Mouse (Mus musculus) intestine, embryonic 14.5 days (tissue): ENCODE data around the gene Olfr824. TPM values are rescaled to one million over a fixed set of nuclear protein-coding genes. Genes with fewer than 3 reads are reported as not detected.

ENCODE experiments used
- ATAC-seq: fragments of 200-750 bp; cut with Nextera tagmentation; replicated peaks from 2 replicates; pipeline ENCODE4 v1.8.0; 2017; ENCODE audit warnings: low read depth, moderate number of reproducible peaks, moderate TSS enrichment, moderate library complexity; ENCODE audit not compliant: low FRiP score, low TSS enrichment
- DNase-seq: peaks from one replicate; pipeline ENCODE4 v3.0.0-alpha.2; 2018; ENCODE audit warnings: low spot score
- H3K27ac ChIP-seq: fragments of 300-500 bp; sonication (generic); 2 replicates; pipeline ENCODE4 v1.5.1; 2014; ENCODE audit warnings: low read depth, mild to moderate bottlenecking, control low read depth
- H3K27me3 ChIP-seq: fragments of 300-500 bp; sonication (generic); replicated peaks from 2 replicates; pipeline ENCODE4 v1.6.1; 2014; ENCODE audit warnings: low read length, control low read depth; ENCODE audit not compliant: control insufficient read depth, insufficient read depth
- H3K36me3 ChIP-seq: fragments of 300-500 bp; sonication (generic); 2 replicates; pipeline ENCODE4 v1.6.1; 2014; ENCODE audit warnings: low read length, control low read depth; ENCODE audit not compliant: control insufficient read depth, insufficient read depth
- H3K4me1 ChIP-seq: fragments of 300-500 bp; sonication (generic); replicated peaks from 2 replicates; pipeline ENCODE4 v1.6.1; 2014; ENCODE audit warnings: low read length, control low read depth, mixed read lengths; ENCODE audit not compliant: control insufficient read depth, insufficient read depth
- H3K4me2 ChIP-seq: fragments of 300-500 bp; sonication (generic); 2 replicates; pipeline ENCODE4 v1.6.1; 2014; ENCODE audit warnings: low read length
- H3K4me3 ChIP-seq: fragments of 300-500 bp; sonication (generic); 2 replicates; pipeline ENCODE4 v1.5.1; 2014; ENCODE audit warnings: low read depth, low read length, control low read depth, mixed read lengths
- H3K9ac ChIP-seq: fragments of 300-500 bp; sonication (generic); 2 replicates; pipeline ENCODE4 v1.6.1; 2014; ENCODE audit warnings: mild to moderate bottlenecking, low read length
- H3K9me3 ChIP-seq: fragments of 300-500 bp; sonication (generic); 2 replicates; pipeline ENCODE4 v1.6.1; 2016; ENCODE audit warnings: low read length, control low read depth; ENCODE audit not compliant: control insufficient read depth
- WGBS: fragments of 180-500 bp; shearing (Covaris S2); extraction: QIAGEN DNeasy Blood & Tissue Kit; methylation state at CpG from one replicate; pipeline ENCODE4 v1.1.7; 2014; 5-methylcytosine and 5-hydroxymethylcytosine counted together
- polyA plus RNA-seq: library from polyadenylated mRNA; unstranded; fragments of >200 nt; fragmentation: Nextera tagmentation; extraction: Ambion mirVana; gene quantifications from 2 replicates; pipeline ENCODE4 v1.2.1, GENCODE M21; 2014

The Olfr824 gene
- polyA plus RNA-seq, 1 experiment from 2014 or later: not detected

GRCm38 (mm10) chr10:130092838-130093440 is 36.9 kb downstream of the Olfr824 start:
- H3K9ac ChIP-seq: no peak overlapping the region
- no peaks in the 10 kb centered on the region for H3K9me3 ChIP-seq
- DNase-seq (peak; percentile 84), ATAC-seq (peak; percentile 66; the same call in 1 of the 2 replicates)
- no peak overlapping the region for H3K27ac ChIP-seq
- no peaks in the 10 kb centered on the region for H3K4me1 ChIP-seq
- no peak overlapping the region for H3K4me2 ChIP-seq
- H3K36me3 ChIP-seq: no peaks in the 10 kb centered on the region
- H3K4me3 ChIP-seq: no peak overlapping the region
- 14% methylated on average over 5 of the region's 5 CpGs for WGBS
- H3K27me3 ChIP-seq: no peaks in the 10 kb centered on the region

Other genes starting within 250 kb of the Olfr824 start
- not detected in 2 replicates for gene Olfr815, start 224.1 kb downstream of the Olfr824 start, polyA plus RNA-seq
- not detected in 2 replicates for gene Olfr816, start 214.4 kb downstream of the Olfr824 start, polyA plus RNA-seq
- gene Olfr818, start 180.9 kb downstream of the Olfr824 start, polyA plus RNA-seq: not detected in 2 replicates
- gene Olfr819, start 162.7 kb downstream of the Olfr824 start, polyA plus RNA-seq: not detected in 2 replicates
- not detected in 2 replicates for gene Olfr247, start 153.9 kb downstream of the Olfr824 start, polyA plus RNA-seq
- gene Gm10310, start 144.9 kb downstream of the Olfr824 start, polyA plus RNA-seq: not detected in 2 replicates
- not detected in 2 replicates for gene Olfr820, start 117.4 kb downstream of the Olfr824 start, polyA plus RNA-seq
- gene Olfr821, start 99.7 kb downstream of the Olfr824 start, polyA plus RNA-seq: not detected in 2 replicates
- not detected in 2 replicates for gene Olfr822, start 58.8 kb downstream of the Olfr824 start, polyA plus RNA-seq
- not detected in 2 replicates for gene Olfr823, start 14.6 kb downstream of the Olfr824 start, polyA plus RNA-seq
- not detected in 2 replicates for gene Olfr825, start 36.8 kb upstream of the Olfr824 start, polyA plus RNA-seq
- not detected in 2 replicates for gene Olfr826, start 54.2 kb upstream of the Olfr824 start, polyA plus RNA-seq
- not detected in 2 replicates for gene Olfr827, start 84.4 kb upstream of the Olfr824 start, polyA plus RNA-seq
- not detected in 2 replicates for gene Neurod4, start 150.2 kb upstream of the Olfr824 start, polyA plus RNA-seq
- 0.53 and 0.75 TPM in 2 replicates for gene Tespa1, start 192.9 kb upstream of the Olfr824 start, polyA plus RNA-seq